In genomic region chr9:107716951-107717350, GRCm38 (mm10) we compare ENCODE assay signal across 13 mouse cellular contexts. TPM values are rescaled to one million over a fixed set of nuclear protein-coding genes. Genes with fewer than 3 reads are reported as not detected.
DNase-seq lines count a peak whose midpoint lies in the region; ATAC-seq lines count a peak whose summit lies in the region.
"Had no signal": no experiment of that assay in that cellular context is flagged by ENCODE, and none has a peak within 500 bp of the region (broad histone marks: within the 10 kb centered on the region; RNA-seq: fewer than 3 reads in every experiment).

No protein-coding gene starts in this region.

- no peaks in the 10 kb centered on the region for H3K36me3 ChIP-seq in hindbrain, embryonic 10.5 days
- no peaks in the 10 kb centered on the region for H3K36me3 ChIP-seq in hindbrain, embryonic 16.5 days (ENCODE audit: control insufficient read depth, insufficient read depth, low read length)
- no peaks in the 10 kb centered on the region for H3K36me3 ChIP-seq in embryonic facial prominence, embryonic 13.5 days
- no peaks in the 10 kb centered on the region for H3K36me3 ChIP-seq in stomach, embryonic 15.5 days
- H3K36me3 ChIP-seq: forebrain, embryonic 15.5 days; liver, embryonic 15.5 days had no signal

- no peak overlapping the region; the same call in 1 of the 2 replicates for H3K4me3 ChIP-seq in hindbrain, embryonic 10.5 days
- no peak overlapping the region for H3K4me3 ChIP-seq in hindbrain, embryonic 16.5 days (ENCODE audit: low read length)
- no peak overlapping the region for H3K4me3 ChIP-seq in embryonic facial prominence, embryonic 13.5 days
- H3K4me3 ChIP-seq in stomach, embryonic 15.5 days (replicated peaks): no peak overlapping the region
- H3K4me3 ChIP-seq: forebrain, embryonic 15.5 days; layer of hippocampus, adult 2 months; liver, embryonic 15.5 days had no signal

- H3K9ac ChIP-seq in hindbrain, embryonic 16.5 days (ENCODE audit: low read depth, low read length): no peak overlapping the region
- peak overlapping the region; percentile 17; the same call in 1 of the 2 replicates for H3K9ac ChIP-seq in embryonic facial prominence, embryonic 13.5 days
- H3K9ac ChIP-seq in stomach, embryonic 15.5 days: no peak overlapping the region
- H3K9ac ChIP-seq: forebrain, embryonic 15.5 days; liver, embryonic 15.5 days had no signal

- peak overlapping the region; percentile 70 for H3K27ac ChIP-seq in hindbrain, embryonic 10.5 days
- H3K27ac ChIP-seq in hindbrain, embryonic 16.5 days (ENCODE audit: low read depth, low read length): no peak overlapping the region; the same call in 1 of the 2 replicates
- peak overlapping the region; percentile 96 for H3K27ac ChIP-seq in embryonic facial prominence, embryonic 13.5 days
- peak overlapping the region; percentile 52; the same call in 1 of the 2 replicates for H3K27ac ChIP-seq in stomach, embryonic 15.5 days
- H3K27ac ChIP-seq: forebrain, embryonic 15.5 days; layer of hippocampus, adult 2 months; liver, embryonic 15.5 days had no signal

- no peaks in the 10 kb centered on the region for H3K9me3 ChIP-seq in hindbrain, embryonic 10.5 days
- H3K9me3 ChIP-seq in hindbrain, embryonic 16.5 days (ENCODE audit: control insufficient read depth, low read length): no peaks in the 10 kb centered on the region
- H3K9me3 ChIP-seq in embryonic facial prominence, embryonic 13.5 days: no peaks in the 10 kb centered on the region
- no peaks in the 10 kb centered on the region for H3K9me3 ChIP-seq in stomach, embryonic 15.5 days
- H3K9me3 ChIP-seq: forebrain, embryonic 15.5 days; liver, embryonic 15.5 days had no signal

- ATAC-seq in hindbrain, embryonic 16.5 days: no peak
- ATAC-seq in embryonic facial prominence, embryonic 13.5 days (ENCODE audit: insufficient number of reproducible peaks, insufficient read depth, low FRiP score, low TSS enrichment, low read depth): no peak
- peak; percentile 44; the same call in 1 of the 2 replicates for ATAC-seq in stomach, embryonic 15.5 days (ENCODE audit: insufficient read depth, low FRiP score, low read depth)
- ATAC-seq: forebrain, embryonic 15.5 days had no signal

- no peak overlapping the region for H3K4me2 ChIP-seq in hindbrain, embryonic 16.5 days (ENCODE audit: low read length)
- 0 out of 2 replicates have a peak overlapping the region, but pooled peaks have one; percentile 14 for H3K4me2 ChIP-seq in embryonic facial prominence, embryonic 13.5 days
- H3K4me2 ChIP-seq in stomach, embryonic 15.5 days: no peak overlapping the region
- H3K4me2 ChIP-seq: forebrain, embryonic 15.5 days; liver, embryonic 15.5 days had no signal

- DNase-seq in hindbrain, embryonic 10.5 days (ENCODE audit: low spot score): no peak
- peak; percentile 60 for DNase-seq in lung, postnatal 10 days
- DNase-seq in lung, postnatal 14 days: no peak
- DNase-seq in c-Kit-positive CD71-positive TER-119-positive erythroid progenitor cells, embryonic 14.5 days (ENCODE audit: low spot score): no peak
- DNase-seq: adrenal gland, adult 2 months; cerebellum, adult 8-10 months; right cerebral cortex, postnatal 25 days had no signal

- H3K4me1 ChIP-seq in hindbrain, embryonic 10.5 days (replicated peaks): peaks cover 51% of the 10 kb centered on the region
- H3K4me1 ChIP-seq in hindbrain, embryonic 16.5 days (ENCODE audit: control insufficient read depth, insufficient read depth, low read depth, low read length): peaks cover 11% of the 10 kb centered on the region
- H3K4me1 ChIP-seq in embryonic facial prominence, embryonic 13.5 days: peaks cover 72% of the 10 kb centered on the region
- peaks cover 37% of the 10 kb centered on the region for H3K4me1 ChIP-seq in stomach, embryonic 15.5 days

- peaks cover 46% of the 10 kb centered on the region for H3K27me3 ChIP-seq in hindbrain, embryonic 10.5 days (ENCODE audit: insufficient read depth, poor library complexity, severe bottlenecking)
- no peaks in the 10 kb centered on the region for H3K27me3 ChIP-seq in hindbrain, embryonic 16.5 days (replicated peaks; ENCODE audit: control insufficient read depth, insufficient read depth, low read length)
- H3K27me3 ChIP-seq in embryonic facial prominence, embryonic 13.5 days: no peaks in the 10 kb centered on the region
- no peaks in the 10 kb centered on the region for H3K27me3 ChIP-seq in stomach, embryonic 15.5 days (replicated peaks)
- H3K27me3 ChIP-seq: forebrain, embryonic 15.5 days had no signal

- WGBS in hindbrain, embryonic 10.5 days: 33% methylated on average over 6 of the region's 6 CpGs
- WGBS in hindbrain, embryonic 16.5 days: 37% methylated on average over 6 of the region's 6 CpGs
- WGBS in embryonic facial prominence, embryonic 13.5 days: 23% methylated on average over 6 of the region's 6 CpGs
- WGBS in stomach, embryonic 15.5 days: 36% methylated on average over 6 of the region's 6 CpGs

RNA-seq across cellular contexts. Expression of gene Sema3f, which starts 6.7 kb away (rescaled TPM):
- polyA plus RNA-seq in hindbrain, embryonic 10.5 days (2016; fragmentation: Nextera tagmentation; extraction: Ambion mirVana): 14.5 and 16.4 TPM in 2 replicates
- 10.0 and 13.0 TPM in 2 replicates for polyA plus RNA-seq in hindbrain, embryonic 16.5 days (2015; fragmentation: Nextera tagmentation; extraction: Ambion mirVana)
- polyA plus RNA-seq in embryonic facial prominence, embryonic 13.5 days (2015; fragmentation: Nextera tagmentation; extraction: Ambion mirVana): 37.7 and 44.0 TPM in 2 replicates
- 19.7 and 21.3 TPM in 2 replicates for polyA plus RNA-seq in stomach, embryonic 15.5 days (2015; fragmentation: Nextera tagmentation; extraction: Ambion mirVana)

RNA-seq across cellular contexts. Expression of gene Gnat1, which starts 37.4 kb away (rescaled TPM):
- 2.6 and 3.1 TPM in 2 replicates for polyA plus RNA-seq in hindbrain, embryonic 10.5 days (2016; fragmentation: Nextera tagmentation; extraction: Ambion mirVana)
- polyA plus RNA-seq in hindbrain, embryonic 16.5 days (2015; fragmentation: Nextera tagmentation; extraction: Ambion mirVana): 1.3 and 2.7 TPM in 2 replicates
- polyA plus RNA-seq in embryonic facial prominence, embryonic 13.5 days (2015; fragmentation: Nextera tagmentation; extraction: Ambion mirVana): 1.2 and 2.0 TPM in 2 replicates
- polyA plus RNA-seq in stomach, embryonic 15.5 days (2015; fragmentation: Nextera tagmentation; extraction: Ambion mirVana): 1.1 and 1.9 TPM in 2 replicates

RNA-seq across cellular contexts. Expression of gene Slc38a3, which starts 47.6 kb away (rescaled TPM):
- 6.4 and 7.2 TPM in 2 replicates for polyA plus RNA-seq in hindbrain, embryonic 10.5 days (2016; fragmentation: Nextera tagmentation; extraction: Ambion mirVana)
- polyA plus RNA-seq in hindbrain, embryonic 16.5 days (2015; fragmentation: Nextera tagmentation; extraction: Ambion mirVana): 53.2 and 55.0 TPM in 2 replicates
- polyA plus RNA-seq in embryonic facial prominence, embryonic 13.5 days (2015; fragmentation: Nextera tagmentation; extraction: Ambion mirVana): 3.4 and 4.1 TPM in 2 replicates
- 19.5 and 28.6 TPM in 2 replicates for polyA plus RNA-seq in stomach, embryonic 15.5 days (2015; fragmentation: Nextera tagmentation; extraction: Ambion mirVana)

RNA-seq across cellular contexts. Expression of gene Rbm5, which starts 53.8 kb away (rescaled TPM):
- 196 and 204 TPM in 2 replicates for polyA plus RNA-seq in hindbrain, embryonic 10.5 days (2016; fragmentation: Nextera tagmentation; extraction: Ambion mirVana)
- 210 and 236 TPM in 2 replicates for polyA plus RNA-seq in hindbrain, embryonic 16.5 days (2015; fragmentation: Nextera tagmentation; extraction: Ambion mirVana)
- 262 and 274 TPM in 2 replicates for polyA plus RNA-seq in embryonic facial prominence, embryonic 13.5 days (2015; fragmentation: Nextera tagmentation; extraction: Ambion mirVana)
- 182 and 185 TPM in 2 replicates for polyA plus RNA-seq in stomach, embryonic 15.5 days (2015; fragmentation: Nextera tagmentation; extraction: Ambion mirVana)
